Mouse (Mus musculus) right cerebral cortex, postnatal 36 days (tissue): ENCODE measurements around the gene Cnbp.
A peak's percentile ranks its signal among the peaks of the same experiment; 100 is the strongest.

Experiments
- DNase-seq, 2 experiments: peaks; one replicate each; pipeline ENCODE4 v3.0.0; 2022; ENCODE audit warnings: low spot score in 2 of 2, mixed read lengths in 1 of 2

Gene Cnbp

DNA sequence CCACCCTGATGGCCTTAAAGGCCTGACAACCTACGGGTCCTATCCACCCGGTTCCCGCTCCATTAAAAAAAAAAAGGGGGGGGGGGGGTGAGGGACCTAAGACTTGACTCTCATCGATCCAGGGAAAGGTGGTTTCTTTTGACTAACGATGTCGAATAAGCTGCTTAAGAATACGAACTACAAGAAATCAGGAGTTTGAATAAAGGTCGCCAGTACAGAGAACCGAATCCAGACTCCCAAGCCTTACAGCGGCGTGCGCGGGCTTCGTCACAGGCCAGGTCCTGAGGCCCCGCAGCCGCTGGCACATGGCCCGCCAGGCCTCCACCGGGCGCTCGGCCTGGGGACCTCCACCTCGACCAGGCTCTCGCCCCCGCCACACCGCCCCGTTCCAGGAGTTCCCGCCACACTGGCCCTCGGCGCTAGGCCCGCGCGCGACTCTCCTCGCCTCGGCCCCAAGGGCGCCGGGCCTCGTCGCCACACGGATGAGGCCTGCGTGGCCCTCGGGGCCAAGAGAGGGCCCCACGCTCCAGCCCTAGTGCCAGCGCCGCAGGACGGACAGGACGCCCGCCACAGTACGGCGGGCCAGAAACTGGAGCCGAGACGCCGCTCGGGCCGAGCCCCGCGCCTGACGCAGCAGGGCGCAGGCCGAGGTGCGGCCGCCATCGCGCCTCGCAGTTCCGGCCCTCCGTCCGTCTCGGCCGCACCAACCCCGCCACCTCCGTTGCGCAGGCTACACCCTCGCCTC lies 579 bp downstream of the Cnbp start:
- DNase-seq = no peak

DNA sequence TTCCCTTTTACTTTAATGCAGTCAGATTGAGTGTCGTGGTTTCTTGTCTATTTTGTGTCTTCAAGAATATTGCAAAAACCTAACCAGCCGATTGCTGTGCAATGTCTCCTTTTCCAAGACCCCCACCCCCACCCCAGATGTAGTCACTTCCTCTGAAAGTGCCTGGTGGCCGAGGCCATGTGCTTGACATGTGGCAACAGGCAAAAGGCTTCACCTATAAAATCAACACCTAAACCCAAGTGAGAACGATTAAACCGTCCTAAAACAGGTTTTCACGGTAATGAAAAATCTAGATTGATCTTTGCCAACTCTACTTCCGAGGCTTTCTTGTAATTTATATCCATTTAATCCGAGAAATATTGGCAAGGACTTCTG lies 1.1 kb downstream of the Cnbp start:
- DNase-seq = no peak

DNA sequence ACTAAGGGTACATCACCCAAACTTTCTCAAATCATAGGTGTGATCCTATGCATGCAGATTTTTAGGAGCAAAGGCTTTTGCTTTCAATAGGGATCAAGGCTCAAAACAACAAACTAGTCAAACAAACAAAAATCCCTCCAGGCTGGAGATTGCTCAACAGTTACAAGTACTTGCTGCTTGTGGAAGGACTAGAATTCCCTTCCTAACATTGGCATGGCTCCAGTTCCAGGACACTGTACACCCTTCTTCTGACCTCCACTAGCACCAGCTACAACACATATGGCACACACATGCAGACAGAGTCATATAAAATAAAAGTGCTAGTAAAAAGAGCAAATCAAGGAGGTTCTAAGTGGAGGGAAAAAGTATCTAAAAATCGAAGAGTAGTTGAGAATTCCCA lies 4.1 kb downstream of the Cnbp start:
- no peak for DNase-seq

DNA sequence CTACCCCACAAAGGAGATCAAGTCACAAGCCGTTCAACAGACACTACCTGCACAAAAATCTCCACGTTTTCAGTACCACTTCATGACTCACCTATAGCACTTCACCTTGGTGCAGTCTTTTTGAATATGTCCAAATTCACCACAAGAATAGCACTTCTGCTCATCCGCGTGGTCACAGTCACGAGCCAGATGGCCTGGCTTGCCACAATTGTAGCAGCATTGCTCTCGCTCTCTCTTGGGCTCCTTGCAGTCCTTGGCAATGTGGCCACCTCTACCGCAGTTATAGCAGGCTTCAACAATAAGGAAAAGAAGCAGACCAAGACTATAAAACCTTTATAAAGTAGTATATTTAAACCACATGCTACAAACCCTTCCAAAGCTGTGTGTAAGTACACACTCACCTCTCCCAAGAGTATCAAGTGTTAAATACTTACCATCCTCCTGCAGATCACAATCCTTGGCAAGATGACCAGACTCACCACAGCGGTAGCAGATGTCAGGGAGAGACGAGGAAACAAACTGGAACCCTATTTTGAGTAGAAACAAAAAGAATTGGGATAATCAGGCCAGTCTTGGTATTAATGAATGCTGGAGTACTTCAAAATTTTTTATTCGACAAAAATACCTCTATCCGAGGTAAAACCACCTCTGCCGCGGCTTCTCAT lies 5.7 kb downstream of the Cnbp start:
- DNase-seq = no peak

DNA sequence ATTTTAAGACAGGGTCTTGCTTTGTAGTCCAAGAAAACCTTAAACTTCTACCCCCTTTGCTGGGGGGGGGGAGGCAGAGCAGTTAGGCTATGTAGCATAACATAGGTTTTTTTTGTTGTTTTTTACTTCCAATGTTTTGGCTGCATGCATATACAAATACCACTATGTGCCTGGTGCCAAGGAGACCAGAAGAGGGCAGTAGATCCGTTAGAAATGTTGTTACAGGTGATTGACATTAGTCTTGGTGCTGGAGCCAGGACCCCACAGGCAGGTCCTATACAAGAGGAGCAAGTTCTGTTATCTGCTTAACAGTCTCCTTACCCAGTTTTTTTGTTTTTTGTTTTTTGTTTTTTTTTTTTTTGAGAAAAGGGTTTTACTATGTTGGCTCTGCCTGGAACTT lies 8.7 kb downstream of the Cnbp start:
- DNase-seq = no peak

DNA sequence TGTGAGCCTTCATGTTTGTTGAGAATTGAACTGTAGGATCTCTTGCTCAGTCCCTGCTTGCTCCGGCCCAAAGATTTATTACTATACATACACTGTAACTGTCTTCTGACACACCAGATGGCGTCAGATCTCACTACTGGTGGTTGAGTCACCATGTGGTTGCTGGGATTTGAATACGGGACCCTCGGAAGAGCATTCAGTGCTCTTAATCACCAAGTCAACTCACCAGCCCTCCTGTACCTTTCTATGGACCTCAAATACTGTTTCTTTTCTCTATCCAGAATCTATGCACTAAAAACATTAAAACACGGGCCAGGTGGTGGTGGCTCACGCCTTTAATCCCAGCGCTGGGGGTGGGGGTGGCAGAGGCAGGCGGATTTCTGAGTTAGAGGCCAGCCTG lies 9.3 kb downstream of the Cnbp start:
- DNase-seq = no peak

DNA sequence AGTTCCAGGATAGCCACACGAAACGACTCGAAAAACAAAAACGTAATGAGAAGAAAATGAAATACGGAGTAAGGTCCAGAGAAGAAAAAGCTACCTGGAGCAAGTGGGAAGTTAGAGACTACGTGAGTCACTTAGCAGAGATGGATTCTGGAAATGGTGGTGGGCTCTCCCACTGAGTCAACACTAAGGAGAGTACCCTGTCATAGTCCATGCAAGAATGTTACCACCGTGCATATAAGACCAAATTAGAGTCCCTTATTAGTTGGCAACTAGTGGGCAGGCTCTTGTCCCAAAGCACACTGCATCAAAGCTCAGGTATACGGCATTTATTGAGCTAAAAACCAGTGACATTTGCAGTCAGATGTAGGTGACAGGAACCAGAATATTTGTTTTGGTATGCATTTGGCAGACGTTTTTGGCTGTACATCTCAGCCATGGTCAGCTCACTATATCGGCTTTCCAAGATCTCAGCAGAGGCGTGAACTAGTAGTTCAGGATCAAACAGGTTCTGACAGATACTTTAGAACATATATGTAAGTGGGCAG lies 11.0 kb downstream of the Cnbp start:
- no peak for DNase-seq

DNA sequence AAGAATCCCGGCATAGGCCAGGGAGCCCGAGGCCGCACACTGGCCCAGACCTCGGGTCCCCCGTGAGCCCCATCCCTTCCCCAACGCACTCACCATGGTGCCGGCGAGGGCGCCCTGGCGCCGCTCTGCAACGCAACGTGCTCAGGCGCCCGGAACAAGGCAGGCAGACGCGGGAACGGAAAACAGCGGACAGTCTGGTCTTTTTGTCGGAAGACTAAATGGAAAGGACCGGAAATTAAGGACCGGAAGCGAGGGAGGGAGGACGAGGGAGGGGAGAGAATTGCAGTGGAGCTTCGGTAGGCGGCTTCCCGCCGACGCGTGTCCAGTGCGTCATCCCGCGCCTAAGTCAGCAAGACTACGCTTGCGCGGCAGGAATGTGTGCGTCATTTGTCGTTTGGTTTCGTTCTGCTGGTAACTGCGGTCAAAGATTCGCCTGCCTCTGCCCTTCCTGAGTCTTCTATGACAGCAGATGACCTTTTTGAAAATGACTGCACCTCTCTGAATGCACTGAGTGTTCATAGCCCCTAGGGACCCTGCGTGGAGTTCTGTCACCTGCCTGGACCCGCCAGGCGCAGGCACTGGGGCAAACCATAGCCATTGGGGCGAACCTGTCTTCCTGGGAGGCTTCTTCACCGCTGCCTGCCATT lies 12.2 kb downstream of the Cnbp start, which contains the start of gene Isy1:
Gene Isy1, minus strand, starts transcription at position 248 of the 647 bp plus-strand sequence.
- peak; percentile 94 to 98 for DNase-seq

DNA sequence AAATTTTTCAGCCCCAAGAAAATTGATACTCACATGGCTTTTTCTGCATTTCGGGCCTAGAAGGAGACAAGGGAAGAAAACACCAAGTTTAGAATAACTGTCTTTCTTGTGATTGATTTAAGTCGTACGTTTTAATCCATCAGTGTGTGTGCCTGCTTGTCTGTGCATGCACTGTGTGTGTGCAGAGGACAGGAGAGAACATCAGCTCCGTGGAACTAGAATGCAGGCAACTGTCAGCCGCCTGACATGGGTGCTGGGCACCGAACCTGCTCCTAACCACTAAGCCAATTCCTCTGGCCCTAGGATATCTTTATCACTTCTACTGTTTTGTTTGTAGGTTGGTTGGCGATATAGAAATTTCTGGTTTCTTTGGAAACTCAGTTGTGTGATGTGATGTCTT lies 15.2 kb downstream of the Cnbp start, which contains the start of gene Gm45140:
Gene Gm45140, minus strand, starts transcription at position 101 of the 400 bp plus-strand sequence.
- no peak for DNase-seq

DNA sequence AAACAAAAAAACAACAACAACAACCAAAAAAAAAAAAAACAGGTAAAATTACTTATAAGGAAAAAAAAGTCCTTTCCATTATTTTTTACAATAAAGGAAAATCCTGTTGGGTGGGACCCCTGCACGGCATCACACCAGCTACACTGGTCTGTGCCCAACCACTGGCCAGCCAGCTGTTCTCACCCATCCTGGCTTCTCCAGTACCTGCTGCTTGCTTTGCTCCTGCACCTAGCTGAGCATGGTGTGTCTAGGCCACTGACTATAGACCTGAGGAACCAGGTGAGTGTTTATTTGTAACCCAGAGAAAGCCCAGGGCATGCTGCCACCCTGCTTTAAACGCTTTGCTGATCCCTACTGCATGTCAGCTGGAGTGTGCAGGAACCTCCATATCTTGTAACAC lies 30.5 kb downstream of the Cnbp start:
- DNase-seq = no peak

DNA sequence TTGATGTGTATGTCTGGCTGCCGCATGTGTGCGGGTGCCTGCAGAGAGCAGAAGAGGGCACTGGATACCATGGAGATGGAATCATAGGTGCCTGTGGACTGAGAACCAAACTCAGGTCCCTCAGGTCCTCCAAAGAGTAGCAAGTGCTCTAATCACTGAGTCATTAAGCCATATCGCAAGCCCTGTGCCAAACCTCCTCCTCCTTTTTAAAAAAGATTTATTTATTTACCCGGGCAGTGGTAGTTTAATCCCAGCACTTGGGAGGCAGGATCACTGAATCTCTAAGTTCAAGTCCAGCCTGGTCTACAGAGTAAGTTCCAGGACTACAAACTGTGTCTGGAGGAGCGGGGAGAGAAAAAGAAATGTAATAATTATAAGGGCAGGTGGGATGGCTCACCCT lies 36.4 kb downstream of the Cnbp start:
- no peak for DNase-seq

DNA sequence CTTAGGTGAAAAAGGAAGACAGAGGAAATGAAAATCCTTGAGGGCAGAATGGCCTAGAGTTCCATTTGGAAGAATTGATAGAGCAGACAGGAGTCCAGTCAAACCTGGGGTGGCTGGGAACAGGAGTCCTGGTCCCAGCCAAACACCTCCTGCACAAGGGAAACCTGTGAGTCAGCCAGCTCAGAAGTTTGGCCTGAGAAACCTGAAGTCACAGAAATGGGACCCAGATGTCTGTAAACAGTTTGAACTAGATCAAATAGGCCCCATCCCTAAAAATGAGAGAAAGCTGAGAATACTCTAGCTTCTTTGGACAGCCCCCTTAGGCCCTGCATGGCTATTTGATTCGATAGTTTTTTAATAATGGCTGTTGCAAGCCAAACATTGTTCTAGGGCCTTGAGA lies 38.2 kb downstream of the Cnbp start:
- DNase-seq = no peak

DNA sequence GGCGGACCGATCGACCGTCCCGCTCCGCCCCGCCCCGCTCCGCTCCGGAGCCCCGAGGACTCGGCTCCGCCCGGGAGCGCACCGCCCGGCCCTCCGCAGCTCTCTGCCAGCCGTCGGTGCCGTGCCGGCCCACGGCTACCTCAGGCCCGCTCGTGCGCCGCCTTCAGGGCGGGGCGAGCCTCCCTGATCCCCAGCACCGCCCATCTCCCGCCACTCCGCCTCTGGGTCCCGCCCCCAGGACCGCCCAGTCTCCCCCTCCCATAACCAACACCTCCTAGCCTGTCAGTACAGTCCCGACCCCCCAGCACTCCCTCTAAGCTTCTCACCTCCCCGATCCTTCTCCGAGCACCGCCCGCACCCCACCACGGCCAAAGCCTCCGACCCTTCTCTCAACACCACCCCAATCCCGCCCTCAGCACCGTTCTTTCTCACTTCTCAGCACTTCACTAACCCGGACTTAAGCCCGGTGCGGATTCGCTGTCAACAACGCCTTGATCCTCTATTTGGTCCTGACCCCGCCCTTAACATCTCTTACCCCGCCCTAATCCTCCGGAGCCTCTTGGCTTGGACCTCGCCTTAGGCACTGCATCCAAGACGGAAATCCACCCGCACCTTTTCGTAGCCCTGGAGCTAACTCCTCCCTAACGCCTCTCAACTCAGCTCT lies 39.1 kb downstream of the Cnbp start, which contains the start of gene Rab43:
Gene Rab43, minus strand, starts transcription at position 490 of the 664 bp plus-strand sequence.
- peak; percentile 85 to 86 for DNase-seq

DNA sequence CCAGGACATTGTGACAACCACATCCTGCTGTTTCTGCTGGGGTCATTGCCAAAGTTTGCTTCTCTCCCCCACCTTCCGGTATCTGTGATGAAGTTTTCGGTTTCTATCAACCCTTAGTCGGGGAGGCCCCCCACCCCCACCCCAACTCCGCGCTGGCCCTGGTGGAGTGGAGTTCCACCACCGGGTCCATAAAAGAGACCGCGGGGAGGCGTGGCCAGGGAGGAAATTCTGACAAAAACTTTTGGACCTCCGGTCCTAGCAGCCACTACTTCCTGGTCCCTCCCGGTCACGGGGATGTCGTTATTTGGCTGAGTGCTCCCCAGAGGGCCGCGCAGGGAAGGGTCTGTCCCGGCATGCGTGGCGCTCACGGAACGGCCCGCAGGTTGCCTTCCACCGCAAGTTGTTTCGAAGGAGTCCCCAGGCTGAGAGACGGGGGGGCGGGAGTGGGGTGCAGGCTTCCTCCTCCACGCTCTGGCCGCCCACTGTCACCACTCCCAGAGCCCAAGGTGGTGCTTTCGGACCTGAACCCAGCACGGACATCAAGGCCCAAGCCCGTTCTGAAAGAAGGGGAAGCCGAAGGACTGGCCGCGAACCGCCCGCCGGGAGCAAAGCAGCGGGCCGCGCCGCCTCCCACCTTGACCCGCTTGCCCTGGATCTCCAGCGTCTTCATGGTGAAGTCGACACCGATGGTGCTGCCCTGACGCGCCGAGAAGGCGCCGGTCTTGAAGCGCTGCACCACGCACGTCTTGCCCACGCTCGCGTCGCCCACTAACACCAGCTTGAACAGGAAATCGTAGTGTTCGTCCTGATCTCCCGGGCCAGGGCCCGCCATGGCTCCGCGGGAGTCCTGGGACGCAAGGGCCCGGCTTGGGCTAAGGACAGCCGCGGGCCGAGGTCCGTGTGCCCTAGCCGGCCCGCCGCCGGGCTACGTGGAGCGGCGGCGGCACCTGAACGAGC lies 39.9 kb downstream of the Cnbp start:
- peak; percentile 37 to 40 for DNase-seq

DNA sequence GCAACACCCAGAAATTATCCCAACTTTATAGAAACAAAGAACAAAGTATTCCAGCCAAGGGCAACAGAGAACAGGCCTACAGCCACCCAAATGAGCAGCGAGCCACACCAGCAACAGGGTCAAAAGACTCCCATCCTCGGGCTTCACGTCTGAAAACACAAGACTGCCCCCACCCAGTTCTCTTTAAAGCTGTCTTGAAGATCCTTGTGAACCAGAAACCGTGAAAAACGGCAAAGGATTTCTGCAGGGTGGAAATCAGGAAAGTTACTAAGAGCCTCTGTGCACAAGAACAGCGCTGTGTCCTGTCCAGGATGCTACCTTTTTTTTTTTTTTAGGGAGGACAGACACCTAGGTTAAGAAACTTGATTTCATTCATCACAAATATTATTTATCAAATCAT lies 40.6 kb downstream of the Cnbp start:
- DNase-seq = no peak

DNA sequence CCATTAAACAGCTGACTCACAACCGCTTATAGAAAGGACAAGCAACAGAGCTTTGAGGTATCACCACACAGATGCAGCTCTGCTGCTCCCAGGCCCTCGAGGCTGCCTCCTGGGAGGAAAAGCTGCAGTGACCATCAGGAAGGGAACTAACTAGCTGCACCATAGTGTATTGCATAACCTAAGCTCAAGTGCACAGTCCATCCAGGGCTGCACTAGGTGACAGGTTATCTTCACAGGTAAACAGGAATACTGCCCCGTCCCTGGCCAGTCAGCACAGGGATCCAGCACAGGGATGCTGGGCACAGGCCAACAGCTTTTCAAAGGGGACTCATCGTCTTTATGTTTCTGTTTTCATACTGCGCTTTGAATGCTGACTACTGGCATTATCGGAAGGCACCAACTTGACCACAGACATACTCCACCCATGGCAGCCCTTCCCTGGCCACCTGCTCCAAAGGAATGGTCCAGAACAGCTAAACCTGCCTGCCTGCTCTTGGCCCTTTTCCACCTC lies 41.2 kb downstream of the Cnbp start:
- no peak for DNase-seq

DNA sequence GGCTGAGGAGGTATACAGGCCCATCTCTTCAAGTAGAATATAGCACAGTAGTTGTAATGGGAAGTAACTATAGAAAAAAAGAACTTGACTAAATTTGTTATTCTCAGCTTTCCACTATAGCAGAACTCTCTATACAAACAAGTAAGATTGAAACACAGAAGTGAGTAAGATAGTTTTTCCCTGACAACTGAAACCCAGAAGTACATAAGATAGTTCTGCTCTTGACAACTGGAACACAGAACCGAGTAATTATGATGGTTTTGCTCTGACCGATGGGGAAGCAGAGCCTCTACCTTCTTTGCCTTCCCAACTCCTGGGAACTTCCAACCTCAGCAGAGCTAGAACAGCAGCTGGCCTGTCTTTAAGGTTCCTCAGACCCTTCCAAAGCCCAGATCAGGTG lies 41.8 kb downstream of the Cnbp start:
- DNase-seq = no peak

DNA sequence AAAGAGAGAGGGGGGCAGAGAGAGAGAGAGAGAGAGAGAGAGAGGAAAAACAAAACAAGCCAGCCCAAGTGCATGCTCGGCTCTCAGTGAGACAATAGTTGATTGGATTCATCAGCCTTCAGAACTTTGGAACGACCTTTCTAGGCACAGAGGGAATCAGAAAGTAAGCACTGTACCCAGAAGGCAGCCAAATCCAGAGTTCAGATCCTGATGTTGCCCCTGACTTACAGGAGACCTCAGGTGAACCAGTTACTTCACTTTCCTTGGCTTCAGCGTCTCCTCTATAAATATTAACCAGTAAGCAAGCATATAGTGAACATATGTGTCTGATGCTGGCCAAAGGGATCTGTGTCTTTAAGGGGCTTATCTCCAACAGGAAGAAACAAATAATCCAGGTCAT lies 42.4 kb downstream of the Cnbp start:
- no peak for DNase-seq

DNA sequence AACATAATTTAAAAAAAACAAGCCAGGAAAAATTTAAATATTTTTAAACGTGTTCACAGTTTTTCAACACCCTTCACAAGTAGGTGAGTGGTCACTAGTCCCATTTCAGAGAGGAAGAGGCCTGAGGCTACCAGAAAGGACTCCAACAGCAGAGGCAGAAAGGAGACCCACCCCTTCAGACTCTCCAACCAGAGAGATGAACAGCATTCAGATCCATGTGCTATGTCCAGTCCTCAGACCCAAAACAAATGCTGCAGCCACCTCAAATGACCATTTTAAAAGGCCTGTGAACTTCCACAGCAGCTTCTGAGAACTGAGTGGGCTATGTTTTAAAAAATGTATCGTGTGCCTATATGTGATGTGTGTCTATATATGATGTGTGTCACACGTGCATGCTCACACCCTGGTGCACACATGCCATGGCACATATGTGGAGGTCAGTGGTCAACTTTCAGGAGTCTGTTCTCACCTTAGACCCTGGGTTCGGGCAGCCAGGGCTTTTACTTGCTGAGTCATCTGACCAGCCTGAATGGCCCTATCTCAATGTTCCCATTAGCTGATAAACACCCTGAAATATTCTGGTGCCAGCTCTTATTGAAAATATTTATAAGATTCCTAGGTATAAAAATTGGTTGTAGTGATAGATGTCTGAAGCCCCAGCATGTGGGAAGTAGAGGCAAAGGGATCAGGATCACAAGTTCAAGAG lies 43.0 kb downstream of the Cnbp start:
- no peak for DNase-seq

DNA sequence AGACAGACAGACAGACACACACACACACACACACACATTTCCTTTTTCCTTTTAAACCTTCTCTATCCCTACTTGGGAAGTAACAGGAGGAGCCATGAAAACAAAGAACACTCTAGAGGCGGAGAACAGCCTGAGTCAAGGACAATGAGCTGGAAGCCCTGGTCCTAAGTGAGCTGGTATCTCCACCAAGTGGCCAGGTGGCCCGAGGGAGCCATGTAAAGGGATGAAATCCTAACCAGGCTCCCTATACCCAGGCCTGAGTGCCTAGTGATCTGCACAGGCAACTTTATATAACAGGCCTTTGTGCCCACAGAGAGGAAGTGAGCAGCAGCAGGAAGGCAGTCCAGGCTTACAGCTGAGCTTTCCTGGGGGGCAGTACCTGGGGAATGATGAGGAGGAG lies 44.0 kb downstream of the Cnbp start:
- DNase-seq = no peak
